Mouse (Mus musculus) kidney, embryonic 15.5 days (tissue): ENCODE data around the gene Ankrd37. TPM values are rescaled to one million over a fixed set of nuclear protein-coding genes. Genes with fewer than 3 reads are reported as not detected.
A peak's percentile ranks its signal among the peaks of the same experiment; 100 is the strongest.

ENCODE experiments used
- ATAC-seq: fragments of 200-750 bp; cut with Nextera tagmentation; replicated peaks from 2 replicates; pipeline ENCODE4 v1.8.0; 2017; ENCODE audit warnings: moderate TSS enrichment; ENCODE audit not compliant: low FRiP score
- H3K27ac ChIP-seq: fragments of 300-500 bp; sonication (generic); 2 replicates; pipeline ENCODE4 v1.5.1; 2015; ENCODE audit warnings: mild to moderate bottlenecking, inconsistent platforms
- H3K27me3 ChIP-seq: fragments of 300-500 bp; sonication (generic); 2 replicates; pipeline ENCODE4 v1.6.1; 2015; ENCODE audit warnings: inconsistent platforms
- H3K36me3 ChIP-seq: fragments of 300-500 bp; sonication (generic); 2 replicates; pipeline ENCODE4 v1.6.1; 2015; ENCODE audit warnings: inconsistent platforms
- H3K4me1 ChIP-seq: fragments of 300-500 bp; sonication (generic); 2 replicates; pipeline ENCODE4 v1.6.1; 2015; ENCODE audit warnings: inconsistent platforms
- H3K4me2 ChIP-seq: fragments of 300-500 bp; sonication (generic); 2 replicates; pipeline ENCODE4 v1.6.1; 2015; ENCODE audit warnings: moderate library complexity, mild to moderate bottlenecking, inconsistent platforms
- H3K4me3 ChIP-seq: fragments of 300-500 bp; sonication (generic); replicated peaks from 2 replicates; pipeline ENCODE4 v1.5.1; 2015; ENCODE audit warnings: mild to moderate bottlenecking, inconsistent platforms
- H3K9ac ChIP-seq: fragments of 300-500 bp; sonication (generic); 2 replicates; pipeline ENCODE4 v1.6.1; 2015; ENCODE audit warnings: mild to moderate bottlenecking, inconsistent platforms
- H3K9me3 ChIP-seq: fragments of 300-500 bp; sonication (generic); replicated peaks from 2 replicates; pipeline ENCODE4 v1.6.1; 2016; ENCODE audit warnings: inconsistent platforms
- WGBS: fragments of 180-500 bp; shearing (Covaris S2); methylation state at CpG from one replicate; pipeline ENCODE4 v1.1.7; 2015; ENCODE audit warnings: mixed read lengths; 5-methylcytosine and 5-hydroxymethylcytosine counted together
- polyA plus RNA-seq: library from polyadenylated mRNA; unstranded; fragments of >200 nt; fragmentation: Nextera tagmentation; extraction: Ambion mirVana; gene quantifications from 2 replicates; pipeline ENCODE4 v1.2.1, GENCODE M21; 2015

The Ankrd37 gene
- polyA plus RNA-seq, 1 experiment from 2014 or later = 23.6 TPM

GRCm38 (mm10) chr8:45999138-45999783, 6.2 kb downstream of the Ankrd37 start, which contains the start of gene Lrp2bp:
Gene Lrp2bp (plus strand): TSS chr8:45999303.
- WGBS = 3% methylated on average over 22 of the region's 22 CpGs
- ATAC-seq = no peak; the same call in 1 of the 2 replicates
- Histone ChIP-seq H3K4me3 (peak within 1 kb of the TSS; percentile 62), H3K36me3 (peaks cover 33% of the 10 kb centered on the region), H3K4me1 (peaks cover 14% of the 10 kb centered on the region), H3K4me2 (peak within 1 kb of the TSS; percentile 90), H3K27me3 (no peaks in the 10 kb centered on the region), H3K9me3 (no peaks in the 10 kb centered on the region), H3K27ac (peak within 1 kb of the TSS; percentile 96), H3K9ac (peak within 1 kb of the TSS; percentile 60)

DNA sequence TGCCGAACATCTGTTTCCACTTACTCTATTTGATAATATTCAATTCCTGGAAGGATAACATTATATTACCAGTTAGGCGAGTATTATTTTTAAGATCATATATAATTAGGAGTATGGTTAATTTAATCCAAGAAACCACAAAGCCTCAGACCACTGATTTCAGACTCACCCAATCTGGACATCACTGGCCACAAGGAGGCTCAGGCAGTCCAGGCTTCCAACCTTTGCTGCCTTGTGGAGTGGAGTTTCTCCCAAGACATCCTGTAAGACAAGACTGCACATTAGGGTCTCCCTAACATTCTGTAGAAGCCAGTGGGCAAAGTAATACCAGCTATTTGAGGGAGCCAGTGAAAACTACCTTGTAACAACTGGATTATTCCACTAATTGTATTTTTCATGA, 7.3 kb downstream of the Ankrd37 start:
- ATAC-seq = no peak
- Histone ChIP-seq H3K9me3 (no peaks in the 10 kb centered on the region), H3K36me3 (peaks cover 43% of the 10 kb centered on the region), H3K4me1 (peaks cover 14% of the 10 kb centered on the region), H3K27ac (0 out of 2 replicates have a peak overlapping the region, but pooled peaks have one; percentile 32), H3K9ac (no peak overlapping the region), H3K27me3 (no peaks in the 10 kb centered on the region), H3K4me3 (0 out of 2 replicates have a peak overlapping the region, but pooled peaks have one; percentile 3), H3K4me2 (peak overlapping the region; percentile 90; the same call in 1 of the 2 replicates)
- 77% methylated on average over 2 of the region's 2 CpGs for WGBS

DNA sequence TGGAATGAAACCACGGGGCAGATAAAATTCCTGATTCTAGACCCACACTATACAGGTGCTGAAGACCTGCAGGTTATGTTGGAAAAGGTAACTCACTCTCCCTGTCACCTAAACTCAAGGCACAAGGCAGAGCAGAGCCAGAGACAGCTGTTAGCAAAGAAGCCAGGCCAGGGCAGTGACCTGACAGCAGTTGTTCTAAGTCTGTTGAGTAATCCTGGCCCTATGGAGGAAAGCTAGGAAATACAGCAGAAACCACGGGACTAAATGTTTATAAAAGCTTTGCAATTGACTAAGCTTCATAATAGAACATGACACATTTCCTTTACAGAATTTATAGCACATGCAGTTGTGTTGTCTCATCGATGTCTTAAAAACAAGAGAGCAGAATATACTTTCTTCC, 9.9 kb downstream of the Ankrd37 start:
- H3K4me1 ChIP-seq = peaks cover 13% of the 10 kb centered on the region
- WGBS = 80% methylated on average over 3 of the region's 3 CpGs
- H3K27ac ChIP-seq = no peak overlapping the region
- H3K36me3 ChIP-seq = peaks cover 55% of the 10 kb centered on the region
- H3K27me3 ChIP-seq = no peaks in the 10 kb centered on the region
- H3K4me3 ChIP-seq = no peak overlapping the region
- H3K9ac ChIP-seq = no peak overlapping the region
- no peaks in the 10 kb centered on the region for H3K9me3 ChIP-seq
- no peak overlapping the region for H3K4me2 ChIP-seq
- ATAC-seq = no peak

DNA sequence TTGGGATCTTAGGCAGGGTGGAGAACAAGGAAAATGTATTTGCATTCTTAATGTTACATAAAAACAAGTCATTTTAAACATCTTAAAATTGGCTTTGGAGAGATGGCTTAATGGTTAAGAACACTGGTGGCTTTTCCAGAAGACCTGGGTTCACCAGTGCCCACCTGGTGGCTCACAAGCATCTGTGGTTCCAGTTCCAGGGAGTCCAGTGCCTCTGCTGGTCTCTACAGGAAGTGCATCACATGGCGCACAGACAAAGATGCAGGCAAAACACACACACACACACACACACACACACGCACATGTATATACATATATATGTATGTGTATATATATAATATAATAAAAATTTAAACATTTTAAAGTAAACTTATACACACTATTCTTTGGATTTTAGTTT, 11.4 kb downstream of the Ankrd37 start:
- H3K4me2 ChIP-seq = no peak overlapping the region
- H3K27me3 ChIP-seq = no peaks in the 10 kb centered on the region
- H3K4me1 ChIP-seq = peaks cover 5% of the 10 kb centered on the region
- H3K9me3 ChIP-seq = no peaks in the 10 kb centered on the region
- peaks cover 59% of the 10 kb centered on the region for H3K36me3 ChIP-seq
- no peak overlapping the region for H3K4me3 ChIP-seq
- no peak overlapping the region for H3K27ac ChIP-seq
- no peak for ATAC-seq
- WGBS = 93% methylated on average over 2 of the region's 2 CpGs
- no peak overlapping the region for H3K9ac ChIP-seq

DNA sequence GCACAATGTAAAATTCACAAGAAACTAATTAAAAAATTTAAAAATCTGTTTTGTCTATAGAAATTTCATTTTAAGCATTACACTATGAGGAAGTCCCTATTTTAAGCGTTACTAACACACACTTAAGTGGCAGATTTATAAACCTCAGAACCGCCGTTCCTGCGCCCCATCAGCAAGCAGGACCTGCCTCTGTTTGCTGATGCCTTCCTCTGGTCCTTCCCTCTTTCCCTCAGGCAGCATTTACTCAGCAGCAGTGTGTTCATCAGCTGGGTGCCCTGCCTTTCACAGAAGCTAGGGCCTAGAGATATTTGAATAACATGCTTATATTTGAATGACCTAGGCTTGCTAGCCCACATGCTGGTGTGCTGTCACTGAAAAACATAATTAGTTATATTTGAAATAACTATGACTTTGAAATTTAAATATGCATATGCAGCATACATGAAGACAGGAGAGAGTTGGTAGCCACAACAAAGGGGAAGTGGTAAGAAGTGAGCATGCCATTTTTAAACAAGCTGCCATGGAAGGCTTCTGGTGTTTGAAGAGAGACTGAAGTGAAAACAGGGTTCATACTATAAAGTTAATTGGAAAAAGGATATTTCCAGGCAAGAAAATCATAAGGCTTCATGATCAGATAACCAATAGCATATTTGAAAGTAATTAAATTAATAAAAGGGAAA, 14.7 kb downstream of the Ankrd37 start:
- WGBS = 87% methylated on average over 4 of the region's 4 CpGs
- H3K4me2 ChIP-seq = no peak overlapping the region
- H3K27ac ChIP-seq = no peak overlapping the region
- H3K36me3 ChIP-seq = peaks cover 55% of the 10 kb centered on the region
- no peaks in the 10 kb centered on the region for H3K9me3 ChIP-seq
- H3K9ac ChIP-seq = no peak overlapping the region
- H3K4me1 ChIP-seq = no peaks in the 10 kb centered on the region
- ATAC-seq = no peak
- H3K27me3 ChIP-seq = no peaks in the 10 kb centered on the region
- no peak overlapping the region for H3K4me3 ChIP-seq

DNA sequence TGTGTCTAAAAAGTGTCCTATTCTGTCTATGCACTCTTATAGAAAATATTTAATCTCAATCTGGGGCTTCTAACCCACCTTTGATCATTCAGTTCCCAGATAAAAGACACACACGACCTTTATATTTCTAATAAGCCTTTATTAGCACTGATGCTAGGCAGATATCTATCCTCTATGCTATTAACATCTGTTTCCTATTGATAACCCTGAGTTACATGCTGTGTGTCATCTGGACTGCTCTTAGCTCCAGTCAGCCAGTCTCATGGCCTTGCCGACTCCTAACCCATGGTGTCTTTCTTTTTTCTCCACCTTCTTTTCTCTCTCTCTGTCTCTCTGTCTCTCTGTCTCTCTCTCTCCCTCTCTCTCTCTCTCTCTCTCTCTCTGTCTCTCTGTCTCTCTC, 17.3 kb downstream of the Ankrd37 start:
- ATAC-seq = no peak
- H3K4me1 ChIP-seq = no peaks in the 10 kb centered on the region
- no peaks in the 10 kb centered on the region for H3K27me3 ChIP-seq
- no peaks in the 10 kb centered on the region for H3K9me3 ChIP-seq
- no peak overlapping the region for H3K4me2 ChIP-seq
- no peak overlapping the region for H3K9ac ChIP-seq
- WGBS = 77% methylated on average over 2 of the region's 2 CpGs
- no peak overlapping the region for H3K4me3 ChIP-seq
- peaks cover 55% of the 10 kb centered on the region for H3K36me3 ChIP-seq
- no peak overlapping the region for H3K27ac ChIP-seq

DNA sequence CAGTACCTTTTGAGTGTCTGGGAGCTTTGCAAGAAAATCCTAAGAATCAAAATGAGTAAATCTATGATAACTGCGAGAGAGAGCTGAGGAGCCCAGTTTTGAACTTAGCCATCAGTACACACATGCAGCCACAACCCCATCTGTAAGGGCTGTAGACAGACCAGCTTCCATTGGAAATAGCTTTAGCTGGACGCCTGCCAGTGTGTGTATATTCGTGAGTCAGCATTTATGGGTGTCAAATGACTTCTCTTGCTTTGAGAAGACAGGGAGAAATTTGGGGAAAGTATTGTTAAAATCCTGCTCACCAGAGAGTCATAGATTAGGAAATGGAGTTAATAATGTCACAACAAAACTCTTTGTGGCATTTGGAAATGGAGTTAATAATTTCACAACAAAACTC, 18.8 kb downstream of the Ankrd37 start:
- H3K4me1 ChIP-seq = no peaks in the 10 kb centered on the region
- ATAC-seq = no peak
- H3K9me3 ChIP-seq = no peaks in the 10 kb centered on the region
- no peak overlapping the region for H3K9ac ChIP-seq
- no peak overlapping the region for H3K4me3 ChIP-seq
- H3K27me3 ChIP-seq = no peaks in the 10 kb centered on the region
- peaks cover 69% of the 10 kb centered on the region for H3K36me3 ChIP-seq
- no peak overlapping the region for H3K4me2 ChIP-seq
- no peak overlapping the region for H3K27ac ChIP-seq
- WGBS = 73% methylated on average over 3 of the region's 3 CpGs

GRCm38 (mm10) chr8:45975837-45976468, 29.6 kb downstream of the Ankrd37 start:
- 59% methylated on average over 11 of the region's 11 CpGs for WGBS
- peaks cover 4% of the 10 kb centered on the region for H3K9me3 ChIP-seq
- peak; percentile 6; the same call in 1 of the 2 replicates for ATAC-seq
- H3K27ac ChIP-seq = 0 out of 2 replicates have a peak overlapping the region, but pooled peaks have one; percentile 65
- H3K4me2 ChIP-seq = peak overlapping the region; percentile 74
- H3K27me3 ChIP-seq = no peaks in the 10 kb centered on the region
- peak overlapping the region; percentile 74 for H3K4me3 ChIP-seq
- peaks cover 23% of the 10 kb centered on the region for H3K36me3 ChIP-seq
- peaks cover 17% of the 10 kb centered on the region for H3K4me1 ChIP-seq
- peak overlapping the region; percentile 65 for H3K9ac ChIP-seq

DNA sequence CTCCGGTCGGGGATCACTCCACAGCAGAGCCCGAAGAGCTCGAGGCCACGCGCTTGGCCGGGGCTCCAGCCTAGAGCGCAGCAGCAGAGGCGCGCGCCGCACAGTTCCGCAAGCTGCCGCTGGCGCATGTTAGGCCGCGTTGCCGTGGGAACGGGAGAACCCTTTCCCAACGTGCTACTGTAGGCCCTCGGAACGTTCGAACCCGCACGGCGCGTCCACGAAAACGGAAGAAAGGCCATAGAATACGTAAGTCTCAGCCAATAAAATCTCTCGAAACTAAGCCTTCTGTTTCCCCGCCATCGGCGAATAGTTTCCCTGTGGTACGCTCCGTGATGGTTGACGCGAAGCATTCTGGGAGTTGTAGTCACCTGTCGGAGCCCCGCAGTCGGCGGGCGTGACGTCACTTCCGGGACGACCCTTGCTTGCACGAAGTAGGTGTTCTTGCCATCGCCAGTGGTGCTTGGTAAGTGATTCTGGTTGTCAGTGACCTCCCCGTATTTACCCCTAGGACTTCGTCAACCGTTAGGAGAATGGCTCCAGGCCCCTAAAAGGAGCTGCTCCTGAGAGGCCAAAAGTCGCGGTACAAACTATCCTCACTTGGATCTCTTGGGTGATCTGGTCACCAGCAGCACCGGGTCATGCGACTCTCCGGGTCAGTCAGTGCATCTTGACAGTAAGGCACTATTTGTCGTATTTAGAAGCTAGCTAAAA, 30.2 kb downstream of the Ankrd37 start, which contains the start of the genes 1700029J07Rik and Ufsp2:
1700029J07Rik (minus strand) TSS at position 127 of the 711 bp plus-strand sequence.
Ufsp2 (plus strand) TSS at position 403 of the 711 bp plus-strand sequence.
- Histone ChIP-seq H3K4me3 (peak within 1 kb of the TSS; percentile 74), H3K9ac (peak within 1 kb of the TSS; percentile 65), H3K4me1 (peaks cover 17% of the 10 kb centered on the region), H3K27ac (peak within 1 kb of the TSS; percentile 91), H3K4me2 (peak within 1 kb of the TSS; percentile 74), H3K9me3 (peaks cover 4% of the 10 kb centered on the region), H3K27me3 (no peaks in the 10 kb centered on the region), H3K36me3 (peaks cover 19% of the 10 kb centered on the region)
- peak; percentile 98 for ATAC-seq
- under 1% methylated on average over 57 of the region's 57 CpGs for WGBS

DNA sequence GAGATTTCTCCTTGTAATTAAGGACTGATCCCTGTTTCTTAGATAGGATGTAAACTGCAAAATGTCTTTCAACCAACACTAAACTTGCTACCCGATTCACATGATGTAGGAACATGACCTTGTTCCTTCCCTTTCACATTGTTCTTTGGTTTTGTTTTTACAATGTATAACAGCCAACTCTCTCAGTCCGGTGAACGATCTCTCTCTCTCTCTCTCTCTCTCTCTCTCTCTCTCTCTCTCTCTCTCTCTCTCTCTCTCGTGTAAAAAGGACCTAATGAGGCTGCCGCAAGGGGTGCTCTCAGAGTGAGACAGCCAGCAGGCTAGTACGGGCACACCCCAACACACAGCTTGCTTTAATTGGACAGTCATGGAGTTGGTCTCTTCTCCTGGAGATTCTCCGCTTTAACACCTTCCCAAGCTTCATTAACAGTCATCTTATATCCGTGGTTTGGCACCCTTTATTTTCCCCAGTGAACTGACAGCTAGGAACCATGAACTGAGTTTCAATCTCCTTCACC, 31.5 kb downstream of the Ankrd37 start:
- Histone ChIP-seq H3K9ac (no peak overlapping the region), H3K4me1 (peaks cover 17% of the 10 kb centered on the region), H3K27me3 (no peaks in the 10 kb centered on the region), H3K4me3 (peak overlapping the region; percentile 74), H3K4me2 (peak overlapping the region; percentile 74), H3K27ac (no peak overlapping the region), H3K36me3 (peaks cover 13% of the 10 kb centered on the region), H3K9me3 (peaks cover 4% of the 10 kb centered on the region)
- WGBS = 72% methylated on average over 8 of the region's 8 CpGs
- ATAC-seq = no peak

- ATAC-seq = no peak
- no peak overlapping the region for H3K9ac ChIP-seq
- 97% methylated on average over 12 of the region's 12 CpGs for WGBS
- H3K36me3 ChIP-seq = no peaks in the 10 kb centered on the region
- peaks cover 4% of the 10 kb centered on the region for H3K9me3 ChIP-seq
- no peak overlapping the region for H3K4me2 ChIP-seq
- H3K27me3 ChIP-seq = no peaks in the 10 kb centered on the region
- H3K27ac ChIP-seq = no peak overlapping the region
- no peak overlapping the region for H3K4me3 ChIP-seq
- peaks cover 12% of the 10 kb centered on the region for H3K4me1 ChIP-seq
These were observed 34.6 kb downstream of the Ankrd37 start for GRCm38 (mm10) chr8:45970894-45971293.
